Mouse (Mus musculus): ENCODE results near the gene Tfb1m. TPM values are rescaled to one million over a fixed set of nuclear protein-coding genes. Genes with fewer than 3 reads are reported as not detected.

Gene Tfb1m
- polyA plus RNA-seq, 1 experiment from 2014 or later, result 13.6 TPM

GRCm38 (mm10) chr17:3487721-3488601 is 69.6 kb downstream of the Tfb1m start:
- no peaks in the 10 kb centered on the region for H3K4me1 ChIP-seq (ENCODE audit: insufficient read depth)
- H3K27ac ChIP-seq (ENCODE audit: low read depth), result no peak overlapping the region
- no peak overlapping the region for H3K9ac ChIP-seq
- H3K36me3 ChIP-seq (ENCODE audit: insufficient read depth), result no peaks in the 10 kb centered on the region
- H3K4me2 ChIP-seq, result no peak overlapping the region
- H3K4me3 ChIP-seq (ENCODE audit: low read depth, low read length), result no peak overlapping the region
- ATAC-seq (ENCODE audit: insufficient read depth) (no peak), DNase-seq (no peak)
- H3K27me3 ChIP-seq (ENCODE audit: insufficient read depth, low read length), result no peaks in the 10 kb centered on the region
- 69% methylated on average over 12 of the region's 12 CpGs for WGBS
- H3K9me3 ChIP-seq (ENCODE audit: low read depth, low read length), result no peaks in the 10 kb centered on the region
- TF ChIP-seq CTCF (IDR thresholded peaks at IDR 0.05; ENCODE audit: low read depth), result no peak

GRCm38 (mm10) chr17:3487211-3487610 is 70.4 kb downstream of the Tfb1m start:
- no peak for TF ChIP-seq CTCF (IDR thresholded peaks at IDR 0.05; ENCODE audit: low read depth)
- DNase-seq (no peak), ATAC-seq (ENCODE audit: insufficient read depth) (no peak)
- no peak overlapping the region for H3K4me3 ChIP-seq (ENCODE audit: low read depth, low read length)
- H3K9ac ChIP-seq, result no peak overlapping the region
- 71% methylated on average over 4 of the region's 4 CpGs for WGBS
- no peaks in the 10 kb centered on the region for H3K36me3 ChIP-seq (ENCODE audit: insufficient read depth)
- H3K27ac ChIP-seq (ENCODE audit: low read depth), result no peak overlapping the region
- H3K27me3 ChIP-seq (ENCODE audit: insufficient read depth, low read length), result no peaks in the 10 kb centered on the region
- no peaks in the 10 kb centered on the region for H3K4me1 ChIP-seq (ENCODE audit: insufficient read depth)
- H3K9me3 ChIP-seq (ENCODE audit: low read depth, low read length), result no peaks in the 10 kb centered on the region
- H3K4me2 ChIP-seq, result no peak overlapping the region

GRCm38 (mm10) chr17:3485851-3486250 is 71.7 kb downstream of the Tfb1m start:
- Histone ChIP-seq H3K4me3 (ENCODE audit: low read depth, low read length) (no peak overlapping the region), H3K27me3 (ENCODE audit: insufficient read depth, low read length) (no peaks in the 10 kb centered on the region), H3K27ac (ENCODE audit: low read depth) (no peak overlapping the region), H3K9ac (no peak overlapping the region), H3K36me3 (ENCODE audit: insufficient read depth) (no peaks in the 10 kb centered on the region), H3K9me3 (ENCODE audit: low read depth, low read length) (no peaks in the 10 kb centered on the region), H3K4me1 (ENCODE audit: insufficient read depth) (no peaks in the 10 kb centered on the region), H3K4me2 (no peak overlapping the region)
- TF ChIP-seq CTCF (IDR thresholded peaks at IDR 0.05; ENCODE audit: low read depth), result no peak
- no peak for ATAC-seq (ENCODE audit: insufficient read depth)
- no peak for DNase-seq
- WGBS, result 68% methylated on average over 7 of the region's 7 CpGs

- H3K4me2 ChIP-seq, result no peak overlapping the region
- no peak for DNase-seq
- ATAC-seq (ENCODE audit: insufficient read depth), result no peak
- no peak for TF ChIP-seq CTCF (IDR thresholded peaks at IDR 0.05; ENCODE audit: low read depth)
- H3K4me1 ChIP-seq (ENCODE audit: insufficient read depth), result no peaks in the 10 kb centered on the region
- no peak overlapping the region for H3K4me3 ChIP-seq (ENCODE audit: low read depth, low read length)
- H3K9ac ChIP-seq, result no peak overlapping the region
- H3K27ac ChIP-seq (ENCODE audit: low read depth), result no peak overlapping the region
- no peaks in the 10 kb centered on the region for H3K36me3 ChIP-seq (ENCODE audit: insufficient read depth)
- H3K27me3 ChIP-seq (ENCODE audit: insufficient read depth, low read length), result no peaks in the 10 kb centered on the region
- no peaks in the 10 kb centered on the region for H3K9me3 ChIP-seq (ENCODE audit: low read depth, low read length)
- WGBS, result 83% methylated on average over 8 of the region's 8 CpGs
These were observed 74.5 kb downstream of the Tfb1m start for GRCm38 (mm10) chr17:3483091-3483490.

GRCm38 (mm10) chr17:3481576-3482575 is 75.7 kb downstream of the Tfb1m start:
- H3K4me2 ChIP-seq, result no peak overlapping the region
- no peaks in the 10 kb centered on the region for H3K27me3 ChIP-seq (ENCODE audit: insufficient read depth, low read length)
- no peak overlapping the region for H3K4me3 ChIP-seq (ENCODE audit: low read depth, low read length)
- no peak overlapping the region for H3K27ac ChIP-seq (ENCODE audit: low read depth)
- no peaks in the 10 kb centered on the region for H3K36me3 ChIP-seq (ENCODE audit: insufficient read depth)
- no peaks in the 10 kb centered on the region for H3K9me3 ChIP-seq (ENCODE audit: low read depth, low read length)
- no peak for TF ChIP-seq CTCF (IDR thresholded peaks at IDR 0.05; ENCODE audit: low read depth)
- no peak overlapping the region for H3K9ac ChIP-seq
- DNase-seq, result no peak
- H3K4me1 ChIP-seq (ENCODE audit: insufficient read depth), result no peaks in the 10 kb centered on the region
- ATAC-seq (ENCODE audit: insufficient read depth), result no peak
- WGBS, result 60% methylated on average over 7 of the region's 7 CpGs

GRCm38 (mm10) chr17:3476546-3476945 is 81.0 kb downstream of the Tfb1m start:
- H3K4me1 ChIP-seq (ENCODE audit: insufficient read depth), result no peaks in the 10 kb centered on the region
- no peaks in the 10 kb centered on the region for H3K36me3 ChIP-seq (ENCODE audit: insufficient read depth)
- no peak overlapping the region for H3K27ac ChIP-seq (ENCODE audit: low read depth)
- no peaks in the 10 kb centered on the region for H3K9me3 ChIP-seq (ENCODE audit: low read depth, low read length)
- H3K9ac ChIP-seq, result no peak overlapping the region
- TF ChIP-seq CTCF (IDR thresholded peaks at IDR 0.05; ENCODE audit: low read depth), result no peak
- H3K4me2 ChIP-seq, result no peak overlapping the region
- no peak overlapping the region for H3K4me3 ChIP-seq (ENCODE audit: low read depth, low read length)
- no peaks in the 10 kb centered on the region for H3K27me3 ChIP-seq (ENCODE audit: insufficient read depth, low read length)
- ATAC-seq (ENCODE audit: insufficient read depth) (no peak), DNase-seq (no peak)
- WGBS, result 70% methylated on average over 2 of the region's 2 CpGs

GRCm38 (mm10) chr17:3472018-3472417 is 85.6 kb downstream of the Tfb1m start:
- ATAC-seq (ENCODE audit: insufficient read depth), result no peak
- H3K4me2 ChIP-seq, result no peak overlapping the region
- no peak overlapping the region for H3K9ac ChIP-seq
- no peaks in the 10 kb centered on the region for H3K9me3 ChIP-seq (ENCODE audit: low read depth, low read length)
- H3K36me3 ChIP-seq (ENCODE audit: insufficient read depth), result no peaks in the 10 kb centered on the region
- H3K27me3 ChIP-seq (ENCODE audit: insufficient read depth, low read length), result no peaks in the 10 kb centered on the region
- no peak for DNase-seq
- no peak overlapping the region for H3K27ac ChIP-seq (ENCODE audit: low read depth)
- TF ChIP-seq CTCF (IDR thresholded peaks at IDR 0.05; ENCODE audit: low read depth), result no peak
- no peaks in the 10 kb centered on the region for H3K4me1 ChIP-seq (ENCODE audit: insufficient read depth)
- no peak overlapping the region for H3K4me3 ChIP-seq (ENCODE audit: low read depth, low read length)
- WGBS, result 88% methylated on average over 6 of the region's 6 CpGs

Other genes starting within 250 kb of the Tfb1m start
- gene Tiam2, start 231.2 kb downstream of the Tfb1m start, polyA plus RNA-seq (2014; fragmentation: Nextera tagmentation; extraction: Ambion mirVana), result 6.5 and 7.3 TPM in 2 replicates
- gene Cldn20, start 25.2 kb downstream of the Tfb1m start, polyA plus RNA-seq (2014; fragmentation: Nextera tagmentation; extraction: Ambion mirVana), result not detected in 2 replicates
- not detected in 2 replicates for gene Nox3, start 138.5 kb upstream of the Tfb1m start, polyA plus RNA-seq (2014; fragmentation: Nextera tagmentation; extraction: Ambion mirVana)

Data from lung, embryonic 14.5 days (tissue).